Mouse (Mus musculus) small intestine, adult 2 months (tissue): Measurements from ENCODE around the gene Tk1. TPM values are rescaled to one million over a fixed set of nuclear protein-coding genes. Genes with fewer than 3 reads are reported as not detected.
"Not testable (repeated sequence)": the region's sequence is repeated elsewhere in the genome, so short reads cannot be mapped to it uniquely, and the experiment has no call there.

ENCODE experiments used
- H3K27ac ChIP-seq: fragments of 200-500 bp; 2 replicates; pipeline ENCODE4 v1.5.1; 2012; ENCODE audit warnings: low read depth, low read length, control low read depth, inconsistent platforms; ENCODE audit not compliant: insufficient read depth
- H3K27me3 ChIP-seq: fragments of 200-500 bp; 2 replicates; pipeline ENCODE4 v1.6.1; 2012; ENCODE audit warnings: mild to moderate bottlenecking, moderate library complexity, low read length, inconsistent platforms; ENCODE audit not compliant: control insufficient read depth, insufficient read depth
- H3K36me3 ChIP-seq: fragments of 200-500 bp; 2 replicates; pipeline ENCODE4 v1.6.1; 2012; ENCODE audit warnings: mild to moderate bottlenecking, low read length, control low read depth, inconsistent platforms; ENCODE audit not compliant: control insufficient read depth, insufficient read depth
- H3K4me1 ChIP-seq: fragments of 200-500 bp; 2 replicates; pipeline ENCODE4 v1.6.1; 2012; ENCODE audit warnings: low read length, inconsistent platforms, mixed read lengths; ENCODE audit not compliant: control insufficient read depth, insufficient read depth, insufficient read length
- H3K4me3 ChIP-seq: fragments of 200-500 bp; 2 replicates; pipeline ENCODE4 v1.5.1; 2012; ENCODE audit warnings: low read depth, mild to moderate bottlenecking, control low read depth, inconsistent platforms, low read length, moderate library complexity
- CTCF ChIP-seq: fragments of 200-500 bp; IDR thresholded peaks from 2 replicates; pipeline ENCODE4 v1.5.1; 2012; ENCODE audit warnings: low read depth, mild to moderate bottlenecking, control low read depth, inconsistent platforms, low read length, moderate library complexity, mixed read lengths; ENCODE audit not compliant: insufficient replicate concordance, insufficient read length; ENCODE audit errors: extremely low read depth
- POLR2A ChIP-seq: fragments of 200-500 bp; IDR thresholded peaks from 2 replicates; pipeline ENCODE4 v1.6.1; 2012; ENCODE audit warnings: low read depth, mild to moderate bottlenecking, control low read depth, inconsistent platforms, low read length, moderate library complexity
- WGBS: fragments of 180-500 bp; shearing (Covaris S2); methylation state at CpG from one replicate; pipeline ENCODE4 v1.1.7; 2018; 5-methylcytosine and 5-hydroxymethylcytosine counted together
- polyA plus RNA-seq: library from polyadenylated mRNA; depleted of rRNA; stranded (reverse); fragments of >200 nt; gene quantifications from 2 replicates; pipeline ENCODE4 v1.2.3, GENCODE M21; 2012

Tk1 gene
- polyA plus RNA-seq, 1 experiment = 52.2 TPM

DNA sequence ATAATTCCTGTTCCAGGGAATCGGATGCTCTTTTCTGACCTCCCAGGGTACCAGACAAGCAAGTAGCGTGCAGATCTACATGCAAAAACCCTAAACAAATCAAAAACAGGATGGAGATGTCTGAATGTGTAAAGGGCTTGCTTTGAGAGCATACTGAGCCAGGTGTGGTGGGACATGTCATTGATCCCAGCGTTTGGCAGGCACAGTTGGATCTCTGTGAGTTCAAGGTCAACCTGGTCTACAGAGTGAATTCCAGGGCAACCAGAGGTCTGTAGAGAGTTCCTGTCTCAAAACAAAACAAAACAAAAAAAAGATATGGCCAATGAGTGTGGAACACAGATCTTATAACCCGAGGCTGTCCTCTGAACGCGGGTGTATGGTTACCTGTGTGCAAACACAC, 2.5 kb downstream of the Tk1 start:
- peaks cover 40% of the 10 kb centered on the region for H3K4me1 ChIP-seq
- TF ChIP-seq CTCF (no peak), POLR2A (no peak)
- H3K4me3 ChIP-seq = no peak overlapping the region
- WGBS = 67% methylated on average over 6 of the region's 6 CpGs
- peak overlapping the region; percentile 85; the same call in 1 of the 2 replicates for H3K27ac ChIP-seq
- peaks cover 12% of the 10 kb centered on the region for H3K36me3 ChIP-seq
- no peaks in the 10 kb centered on the region for H3K27me3 ChIP-seq

DNA sequence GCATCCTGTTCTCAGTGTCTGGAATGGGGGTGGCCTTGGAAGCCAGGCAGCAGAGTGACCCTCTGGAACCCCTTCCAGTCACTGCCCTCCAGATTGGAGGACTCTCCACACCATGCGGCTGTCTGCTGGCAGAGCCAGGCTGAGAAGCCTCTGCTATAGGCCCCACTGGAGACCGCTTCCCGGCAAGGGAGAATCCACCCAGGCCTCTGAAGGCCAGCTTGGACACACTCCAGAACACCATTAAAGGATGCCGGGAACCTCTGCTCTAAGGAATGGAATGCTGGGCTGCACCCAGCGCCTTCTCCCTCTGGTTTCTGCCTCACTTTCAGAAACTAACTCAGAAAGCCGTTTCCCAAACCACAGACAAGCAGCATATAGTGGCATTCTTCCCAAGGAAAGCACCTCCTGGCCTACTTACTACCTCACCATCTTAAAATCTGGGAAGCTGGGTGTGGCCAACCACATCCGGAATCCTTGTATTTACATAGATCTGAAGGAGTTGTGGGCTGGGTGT, 3.1 kb downstream of the Tk1 start:
- Histone ChIP-seq H3K4me1 (peaks cover 34% of the 10 kb centered on the region), H3K27ac (peak overlapping the region; percentile 25), H3K27me3 (no peaks in the 10 kb centered on the region), H3K36me3 (peaks cover 17% of the 10 kb centered on the region), H3K4me3 (no peak overlapping the region)
- TF ChIP-seq POLR2A (no peak), CTCF (no peak)
- 52% methylated on average over 7 of the region's 7 CpGs for WGBS

DNA sequence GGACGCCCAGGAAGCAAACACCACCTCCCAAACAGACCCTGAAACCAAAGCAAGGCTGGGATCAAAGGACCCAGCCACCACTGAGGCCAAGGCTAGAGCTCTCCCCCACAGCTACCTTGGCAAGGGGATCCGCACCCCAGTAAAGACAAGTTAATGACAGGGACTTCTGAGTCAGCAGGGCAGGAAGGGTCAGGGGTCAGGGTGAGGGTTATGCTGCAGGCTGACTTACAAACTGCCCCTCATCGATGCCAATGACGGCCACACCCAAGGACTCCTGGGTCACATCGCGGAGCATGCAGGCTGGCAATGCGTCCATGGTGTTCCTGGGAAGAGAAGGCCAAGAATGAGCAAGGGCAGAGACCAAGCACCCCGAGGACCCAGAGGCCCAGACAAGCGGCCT, 4.0 kb downstream of the Tk1 start:
- Histone ChIP-seq H3K36me3 (peaks cover 24% of the 10 kb centered on the region), H3K4me1 (peaks cover 29% of the 10 kb centered on the region), H3K27me3 (no peaks in the 10 kb centered on the region), H3K27ac (no peak overlapping the region), H3K4me3 (no peak overlapping the region)
- TF ChIP-seq CTCF (no peak), POLR2A (no peak)
- WGBS = 66% methylated on average over 9 of the region's 9 CpGs

DNA sequence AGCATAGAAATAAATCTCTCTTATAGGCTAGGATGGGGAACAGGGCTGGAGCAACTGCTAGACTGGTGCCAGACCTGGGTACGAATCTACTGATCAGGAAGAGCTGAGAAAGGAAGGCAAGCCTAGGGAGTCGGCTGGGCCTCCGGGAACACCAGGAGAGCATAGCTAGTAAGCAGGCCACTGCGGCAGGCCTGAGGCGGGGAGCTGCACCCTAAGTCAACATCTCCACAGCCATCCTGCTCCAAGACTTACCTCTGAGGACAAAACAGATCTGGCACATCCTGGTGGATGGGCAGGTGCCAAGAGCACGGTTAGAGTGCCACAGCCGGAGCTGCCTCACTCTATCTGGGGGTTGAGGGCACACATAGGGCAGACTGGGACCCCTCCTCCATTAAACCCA, 5.7 kb downstream of the Tk1 start:
- TF ChIP-seq CTCF = no peak
- no peak for TF ChIP-seq POLR2A
- H3K4me1 ChIP-seq = peaks cover 35% of the 10 kb centered on the region
- no peak overlapping the region for H3K4me3 ChIP-seq
- H3K27ac ChIP-seq = no peak overlapping the region
- peaks cover 24% of the 10 kb centered on the region for H3K36me3 ChIP-seq
- 44% methylated on average over 7 of the region's 7 CpGs for WGBS
- no peaks in the 10 kb centered on the region for H3K27me3 ChIP-seq

DNA sequence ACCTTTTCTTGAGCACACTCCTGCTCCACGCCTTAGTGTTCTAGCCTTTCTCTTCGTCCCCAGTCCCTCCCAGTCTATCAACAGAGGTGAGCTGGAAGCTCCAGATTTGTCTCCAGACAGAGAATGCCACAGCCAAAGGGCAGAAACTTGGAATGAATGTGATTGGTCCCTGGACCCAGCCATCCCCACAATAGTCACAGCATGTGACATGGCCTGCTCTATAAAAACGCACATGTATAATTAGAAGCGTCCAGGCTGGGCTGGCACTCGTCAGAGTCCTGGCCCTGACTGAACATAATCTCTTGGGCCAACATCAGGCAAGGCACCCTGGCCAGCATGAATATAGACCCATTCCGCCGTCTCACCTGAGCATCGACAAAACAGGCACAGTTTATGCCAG, 6.8 kb downstream of the Tk1 start:
- Histone ChIP-seq H3K4me3 (no peak overlapping the region), H3K27ac (no peak overlapping the region; the same call in 1 of the 2 replicates), H3K27me3 (no peaks in the 10 kb centered on the region), H3K4me1 (peaks cover 40% of the 10 kb centered on the region), H3K36me3 (peaks cover 32% of the 10 kb centered on the region)
- TF ChIP-seq POLR2A = no peak
- no peak for TF ChIP-seq CTCF
- WGBS = 62% methylated on average over 8 of the region's 8 CpGs

DNA sequence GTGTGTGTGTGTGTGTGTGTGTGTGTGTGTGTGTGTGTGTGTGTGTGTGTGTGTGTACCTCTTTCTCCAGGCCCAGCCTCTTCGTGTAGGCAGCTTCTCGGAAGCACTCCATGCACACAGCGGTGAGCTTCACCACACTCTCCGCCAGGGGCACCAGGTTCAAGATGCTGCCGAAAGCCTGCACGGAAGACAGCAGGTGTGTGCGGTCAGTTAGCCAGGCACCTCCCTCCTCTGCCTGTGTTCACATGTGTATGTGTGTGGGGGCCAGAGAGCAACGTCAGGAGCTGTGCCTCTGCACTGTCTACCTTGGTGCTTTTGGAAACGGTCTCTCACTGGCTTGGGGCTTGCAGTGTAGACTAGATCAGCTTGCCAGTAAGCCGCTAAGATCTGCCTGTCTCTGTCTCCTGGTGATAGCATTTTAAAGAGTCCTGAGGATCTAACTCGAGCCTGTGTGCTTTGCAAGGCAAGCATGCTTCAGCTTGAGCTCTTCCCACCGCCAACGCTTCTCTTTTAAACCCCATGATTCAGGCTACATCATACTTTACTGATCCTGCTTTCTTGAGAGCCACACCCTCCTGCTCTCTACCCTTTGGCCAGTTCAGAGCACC, 9.4 kb downstream of the Tk1 start:
- Histone ChIP-seq H3K27ac (peak overlapping the region; percentile 52), H3K27me3 (no peaks in the 10 kb centered on the region), H3K4me1 (peaks cover 39% of the 10 kb centered on the region), H3K36me3 (peaks cover 43% of the 10 kb centered on the region), H3K4me3 (no peak overlapping the region)
- WGBS = 62% methylated on average over 13 of the region's 13 CpGs
- TF ChIP-seq CTCF (no peak), POLR2A (0 out of 2 replicates have a peak, but pooled peaks have one; percentile 19)

DNA sequence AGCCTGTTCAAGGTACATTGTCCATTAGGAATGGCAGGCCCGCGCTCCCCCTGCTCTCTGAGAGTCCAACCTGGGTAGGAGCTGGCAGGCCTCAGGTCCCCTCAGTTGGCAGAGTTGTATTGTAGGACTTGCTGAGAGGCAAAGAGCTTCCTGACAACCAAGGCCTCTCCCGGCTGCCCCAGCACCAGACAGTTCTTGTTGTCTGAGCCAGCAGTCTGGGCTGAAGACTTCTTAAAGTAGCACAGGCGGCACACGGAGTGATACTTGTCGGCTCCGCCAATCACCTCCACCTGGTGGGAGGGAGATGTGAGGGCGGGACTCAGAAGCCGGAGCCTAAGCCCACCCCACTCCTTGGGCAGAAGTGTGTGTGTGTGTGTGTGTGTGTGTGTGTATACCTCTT, 10.0 kb downstream of the Tk1 start:
- WGBS = 71% methylated on average over 9 of the region's 9 CpGs
- not testable (repeated sequence) for H3K27ac ChIP-seq, H3K4me3 ChIP-seq, H3K27me3 ChIP-seq
- Histone ChIP-seq H3K4me1 (peaks cover 40% of the 10 kb centered on the region), H3K36me3 (peaks cover 43% of the 10 kb centered on the region)
